Mouse (Mus musculus): ENCODE measurements at regions not wholly inside any gene's neighbourhood (a gene's known extent, or its start where the extent isn't known, plus 50 kb on each side); places are given as distances from the start of the nearest gene placed in this dataset.
"Not testable (repeated sequence)": the region's sequence is repeated elsewhere in the genome, so short reads cannot be mapped to it uniquely, and the experiment has no call there.

GRCm38 (mm10) chrX:68486585-68486984, 191.8 kb upstream of the Fmr1 start:
- Histone ChIP-seq H3K4me3 (no peak overlapping the region), H3K4me2 (no peak overlapping the region), H3K27ac (replicated peaks) (no peak overlapping the region), H3K27me3 (no peaks in the 10 kb centered on the region), H3K9ac (no peak overlapping the region), H3K36me3 (no peaks in the 10 kb centered on the region), H3K4me1 (replicated peaks) (no peaks in the 10 kb centered on the region), H3K9me3 (no peaks in the 10 kb centered on the region)
- ATAC-seq (ENCODE audit: low FRiP score, low read depth): no peak
- WGBS: 80% methylated on average over 1 of the region's 1 CpGs

- H3K9ac ChIP-seq; H3K9me3 ChIP-seq; H3K4me1 ChIP-seq (replicated peaks); H3K36me3 ChIP-seq; H3K4me2 ChIP-seq; ATAC-seq (ENCODE audit: low FRiP score, low read depth); H3K27me3 ChIP-seq; H3K27ac ChIP-seq (replicated peaks); H3K4me3 ChIP-seq: not testable (repeated sequence)
- 50% methylated on average over 1 of the region's 1 CpGs for WGBS
These were observed 186.3 kb upstream of the Fmr1 start for GRCm38 (mm10) chrX:68492052-68492451.

GRCm38 (mm10) chrX:68494398-68495143, 183.8 kb upstream of the Fmr1 start:
- 40% methylated on average over 2 of the region's 2 CpGs for WGBS
- no peaks in the 10 kb centered on the region for H3K36me3 ChIP-seq
- H3K4me3 ChIP-seq: no peak overlapping the region
- H3K27ac ChIP-seq (replicated peaks): no peak overlapping the region
- H3K9me3 ChIP-seq: no peaks in the 10 kb centered on the region
- no peak overlapping the region for H3K9ac ChIP-seq
- peak; percentile 30; the same call in 1 of the 2 replicates for ATAC-seq (ENCODE audit: low FRiP score, low read depth)
- no peaks in the 10 kb centered on the region for H3K4me1 ChIP-seq (replicated peaks)
- H3K4me2 ChIP-seq: no peak overlapping the region
- no peaks in the 10 kb centered on the region for H3K27me3 ChIP-seq

GRCm38 (mm10) chrX:68495144-68495493, 183.2 kb upstream of the Fmr1 start:
- Histone ChIP-seq H3K36me3 (no peaks in the 10 kb centered on the region), H3K4me2 (no peak overlapping the region), H3K4me3 (no peak overlapping the region), H3K9ac (no peak overlapping the region), H3K4me1 (replicated peaks) (no peaks in the 10 kb centered on the region), H3K9me3 (no peaks in the 10 kb centered on the region), H3K27me3 (no peaks in the 10 kb centered on the region), H3K27ac (replicated peaks) (no peak overlapping the region)
- peak; percentile 23; the same call in 1 of the 2 replicates for ATAC-seq (ENCODE audit: low FRiP score, low read depth)
- 59% methylated on average over 3 of the region's 3 CpGs for WGBS

GRCm38 (mm10) chrX:68495751-68496150, 182.6 kb upstream of the Fmr1 start:
- no peak for ATAC-seq (ENCODE audit: low FRiP score, low read depth)
- Histone ChIP-seq H3K9me3 (no peaks in the 10 kb centered on the region), H3K27ac (replicated peaks) (no peak overlapping the region), H3K9ac (no peak overlapping the region), H3K4me1 (replicated peaks) (no peaks in the 10 kb centered on the region), H3K4me2 (no peak overlapping the region), H3K36me3 (no peaks in the 10 kb centered on the region), H3K27me3 (no peaks in the 10 kb centered on the region), H3K4me3 (no peak overlapping the region)
- WGBS: 84% methylated on average over 5 of the region's 5 CpGs

GRCm38 (mm10) chrX:68497886-68498285, 180.5 kb upstream of the Fmr1 start:
- whole genome bisulfite sequencing: 84% methylated on average over 4 of the region's 4 CpGs
- no peak overlapping the region for H3K27ac ChIP-seq (replicated peaks)
- no peaks in the 10 kb centered on the region for H3K27me3 ChIP-seq
- no peak overlapping the region for H3K4me3 ChIP-seq
- no peaks in the 10 kb centered on the region for H3K4me1 ChIP-seq (replicated peaks)
- H3K36me3 ChIP-seq: no peaks in the 10 kb centered on the region
- H3K4me2 ChIP-seq: no peak overlapping the region
- no peak overlapping the region for H3K9ac ChIP-seq
- ATAC-seq (ENCODE audit: low FRiP score, low read depth): no peak
- no peaks in the 10 kb centered on the region for H3K9me3 ChIP-seq

GRCm38 (mm10) chrX:68502938-68503337, 175.4 kb upstream of the Fmr1 start:
- no peaks in the 10 kb centered on the region for H3K36me3 ChIP-seq
- no peaks in the 10 kb centered on the region for H3K4me1 ChIP-seq (replicated peaks)
- H3K9ac ChIP-seq: no peak overlapping the region
- no peaks in the 10 kb centered on the region for H3K9me3 ChIP-seq
- 86% methylated on average over 1 of the region's 1 CpGs for WGBS
- no peaks in the 10 kb centered on the region for H3K27me3 ChIP-seq
- ATAC-seq (ENCODE audit: low FRiP score, low read depth): no peak
- H3K4me2 ChIP-seq: no peak overlapping the region
- no peak overlapping the region for H3K27ac ChIP-seq (replicated peaks)
- no peak overlapping the region for H3K4me3 ChIP-seq

- Histone ChIP-seq H3K27ac (replicated peaks) (no peak overlapping the region), H3K36me3 (no peaks in the 10 kb centered on the region), H3K9ac (no peak overlapping the region), H3K4me3 (no peak overlapping the region), H3K4me2 (no peak overlapping the region), H3K4me1 (replicated peaks) (no peaks in the 10 kb centered on the region), H3K27me3 (no peaks in the 10 kb centered on the region), H3K9me3 (no peaks in the 10 kb centered on the region)
- ATAC-seq (ENCODE audit: low FRiP score, low read depth): no peak
- WGBS: 67% methylated on average over 1 of the region's 1 CpGs
These were observed 170.7 kb upstream of the Fmr1 start for GRCm38 (mm10) chrX:68507664-68508063.

GRCm38 (mm10) chrX:68512213-68512766, 166.1 kb upstream of the Fmr1 start:
- H3K4me2 ChIP-seq: no peak overlapping the region
- WGBS: 7% methylated on average over 1 of the region's 1 CpGs

DNA sequence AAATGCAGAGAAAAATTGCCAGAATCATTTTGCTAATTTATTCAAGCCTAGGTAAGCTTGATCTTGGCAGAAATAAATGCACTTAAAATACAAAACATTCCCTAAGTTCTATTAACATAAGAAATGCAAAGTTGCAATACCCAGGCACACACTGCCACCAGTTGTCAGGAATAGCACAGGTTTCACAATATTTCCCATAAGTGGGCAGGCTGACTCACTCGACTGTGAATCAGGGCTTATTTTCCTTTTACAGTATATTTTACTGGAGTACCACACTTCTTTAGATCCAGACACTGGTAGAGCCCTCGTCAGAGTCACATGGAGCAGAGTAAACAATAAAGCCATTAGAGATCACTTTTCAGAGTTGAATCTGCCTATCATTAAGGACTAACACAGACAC, 131.8 kb upstream of the Fmr1 start:
- Histone ChIP-seq H3K4me2 (no peak overlapping the region), H3K36me3 (no peaks in the 10 kb centered on the region), H3K9me3 (no peaks in the 10 kb centered on the region), H3K27ac (replicated peaks) (no peak overlapping the region), H3K27me3 (no peaks in the 10 kb centered on the region), H3K9ac (no peak overlapping the region), H3K4me3 (no peak overlapping the region), H3K4me1 (replicated peaks) (no peaks in the 10 kb centered on the region)
- ATAC-seq (ENCODE audit: low FRiP score, low read depth): no peak
- WGBS: 67% methylated on average over 2 of the region's 2 CpGs

More at GRCm38 (mm10) chrX:68512213-68512766, 166.1 kb upstream of the Fmr1 start:
- Histone ChIP-seq H3K9ac (no peak overlapping the region), H3K4me3 (no peak overlapping the region), H3K4me1 (replicated peaks) (no peaks in the 10 kb centered on the region), H3K9me3 (no peaks in the 10 kb centered on the region), H3K27me3 (no peaks in the 10 kb centered on the region), H3K27ac (replicated peaks) (no peak overlapping the region), H3K36me3 (no peaks in the 10 kb centered on the region)
- ATAC-seq (ENCODE audit: low FRiP score, low read depth): no peak

- Histone ChIP-seq H3K4me3 (no peak overlapping the region), H3K36me3 (no peaks in the 10 kb centered on the region)
- ATAC-seq (ENCODE audit: low FRiP score, low read depth): no peak
These were observed 124.3 kb upstream of the Fmr1 start for GRCm38 (mm10) chrX:68554031-68554430.

DNA sequence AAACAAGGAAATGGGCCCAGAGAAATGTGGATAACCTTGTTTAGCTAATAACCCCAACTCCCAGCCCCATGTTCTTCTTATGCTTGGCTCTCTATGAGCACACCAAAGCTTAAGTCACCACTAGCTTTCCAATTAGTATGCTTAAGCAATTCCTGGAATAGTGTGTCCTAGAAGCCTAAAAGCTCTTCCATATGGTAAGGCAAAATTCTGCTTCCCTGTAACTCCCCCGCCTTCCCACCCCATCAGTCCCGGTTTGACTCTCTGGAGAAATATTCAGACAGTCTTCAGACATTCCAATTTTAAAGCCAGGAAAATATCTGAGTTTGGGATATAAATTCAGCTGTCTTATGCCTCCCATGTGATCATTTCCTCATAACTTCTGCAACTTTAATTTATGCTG, 120.6 kb upstream of the Fmr1 start:
- H3K36me3 ChIP-seq: no peaks in the 10 kb centered on the region
- no peaks in the 10 kb centered on the region for H3K4me1 ChIP-seq (replicated peaks)
- H3K9ac ChIP-seq: no peak overlapping the region
- H3K4me3 ChIP-seq: no peak overlapping the region
- ATAC-seq (ENCODE audit: low FRiP score, low read depth): no peak
- no peaks in the 10 kb centered on the region for H3K9me3 ChIP-seq
- no peaks in the 10 kb centered on the region for H3K27me3 ChIP-seq
- 94% methylated on average over 2 of the region's 2 CpGs for WGBS
- no peak overlapping the region for H3K4me2 ChIP-seq
- H3K27ac ChIP-seq (replicated peaks): no peak overlapping the region

More at GRCm38 (mm10) chrX:68554031-68554430, 124.3 kb upstream of the Fmr1 start:
- Histone ChIP-seq H3K9ac (no peak overlapping the region), H3K27me3 (no peaks in the 10 kb centered on the region), H3K27ac (replicated peaks) (no peak overlapping the region), H3K4me2 (no peak overlapping the region), H3K9me3 (no peaks in the 10 kb centered on the region), H3K4me1 (replicated peaks) (no peaks in the 10 kb centered on the region)

GRCm38 (mm10) chrX:68585246-68585645, 93.1 kb upstream of the Fmr1 start:
- 19% methylated on average over 9 of the region's 9 CpGs for WGBS
- H3K27ac ChIP-seq (replicated peaks): no peak overlapping the region
- no peak overlapping the region for H3K9ac ChIP-seq
- no peak for ATAC-seq (ENCODE audit: low FRiP score, low read depth)
- no peak overlapping the region for H3K4me2 ChIP-seq
- H3K9me3 ChIP-seq: no peaks in the 10 kb centered on the region
- H3K4me3 ChIP-seq: no peak overlapping the region
- no peaks in the 10 kb centered on the region for H3K36me3 ChIP-seq
- no peaks in the 10 kb centered on the region for H3K4me1 ChIP-seq (replicated peaks)
- H3K27me3 ChIP-seq: no peaks in the 10 kb centered on the region

Data from hindbrain, embryonic 15.5 days (tissue).